Mouse (Mus musculus): ENCODE results near the gene Scgb2b15. TPM values are rescaled to one million over a fixed set of nuclear protein-coding genes. Genes with fewer than 3 reads are reported as not detected.
"Not testable (repeated sequence)": the region's sequence is repeated elsewhere in the genome, so short reads cannot be mapped to it uniquely, and the experiment has no call there.

Gene Scgb2b15
- not detected in 2 replicates for polyA plus RNA-seq (2012; rRNA removed)

- H3K4me1 ChIP-seq (ENCODE audit: control insufficient read depth, insufficient read depth, insufficient read length, low read length); H3K4me3 ChIP-seq (ENCODE audit: low read depth, low read length); H3K36me3 ChIP-seq (ENCODE audit: control insufficient read depth, insufficient read depth, low read length); H3K27ac ChIP-seq (ENCODE audit: insufficient read depth, low read depth, low read length); H3K27me3 ChIP-seq (ENCODE audit: control insufficient read depth, insufficient read depth, low read length): not testable (repeated sequence)
These were observed at the start of gene Scgb2b15 for GRCm38 (mm10) chr7:32829562-32829961. Gene Scgb2b15 (minus strand): TSS chr7:32829662.

- not testable (repeated sequence) for H3K27ac ChIP-seq (ENCODE audit: insufficient read depth, low read depth, low read length); H3K27me3 ChIP-seq (ENCODE audit: control insufficient read depth, insufficient read depth, low read length); H3K4me3 ChIP-seq (ENCODE audit: low read depth, low read length); H3K36me3 ChIP-seq (ENCODE audit: control insufficient read depth, insufficient read depth, low read length); H3K4me1 ChIP-seq (ENCODE audit: control insufficient read depth, insufficient read depth, insufficient read length, low read length)
These were observed 6.8 kb upstream of the Scgb2b15 start, which contains the start of gene Scgb1b15 for GRCm38 (mm10) chr7:32836254-32836653. Gene Scgb1b15 (plus strand): TSS chr7:32836554.

Other genes starting within 250 kb of the Scgb2b15 start
- gene Scgb1b15, start 6.9 kb upstream of the Scgb2b15 start, polyA plus RNA-seq (2012; rRNA removed), result not detected in 2 replicates
- gene Scgb2b17, start 226.9 kb upstream of the Scgb2b15 start, polyA plus RNA-seq (2012; rRNA removed), result not detected in 2 replicates
- gene Scgb1b17, start 233.8 kb upstream of the Scgb2b15 start, polyA plus RNA-seq (2012; rRNA removed), result not detected in 2 replicates

Measured in small intestine, adult 2 months (tissue).